Mouse (Mus musculus) midbrain, embryonic 13.5 days (tissue): ENCODE results near the gene Arrdc2. TPM values are rescaled to one million over a fixed set of nuclear protein-coding genes. Genes with fewer than 3 reads are reported as not detected.

Experiments
- ATAC-seq: fragments of 200-750 bp; cut with Nextera tagmentation; 2 replicates; pipeline ENCODE4 v1.8.0; 2017; ENCODE audit warnings: mild to moderate bottlenecking, moderate TSS enrichment, moderate library complexity
- H3K27ac ChIP-seq: fragments of 300-500 bp; sonication (generic); 2 replicates; pipeline ENCODE4 v1.5.1; 2015; ENCODE audit warnings: inconsistent platforms, mild to moderate bottlenecking, moderate library complexity
- H3K27me3 ChIP-seq: fragments of 300-500 bp; sonication (generic); 2 replicates; pipeline ENCODE4 v1.6.1; 2015; ENCODE audit warnings: mild to moderate bottlenecking, inconsistent platforms
- H3K36me3 ChIP-seq: fragments of 300-500 bp; sonication (generic); 2 replicates; pipeline ENCODE4 v1.6.1; 2015; ENCODE audit warnings: mild to moderate bottlenecking, inconsistent platforms
- H3K4me1 ChIP-seq: fragments of 300-500 bp; sonication (generic); replicated peaks from 2 replicates; pipeline ENCODE4 v1.6.1; 2015; ENCODE audit warnings: inconsistent platforms
- H3K4me2 ChIP-seq: fragments of 300-500 bp; sonication (generic); replicated peaks from 2 replicates; pipeline ENCODE4 v1.6.1; 2015; ENCODE audit warnings: moderate library complexity, mild to moderate bottlenecking, inconsistent platforms
- H3K4me3 ChIP-seq: fragments of 300-500 bp; sonication (generic); replicated peaks from 2 replicates; pipeline ENCODE4 v1.5.1; 2015; ENCODE audit warnings: mild to moderate bottlenecking, inconsistent platforms
- H3K9ac ChIP-seq: fragments of 300-500 bp; sonication (generic); replicated peaks from 2 replicates; pipeline ENCODE4 v1.6.1; 2015; ENCODE audit warnings: mild to moderate bottlenecking, inconsistent platforms
- H3K9me3 ChIP-seq: fragments of 300-500 bp; sonication (generic); 2 replicates; pipeline ENCODE4 v1.6.1; 2016; ENCODE audit warnings: mild to moderate bottlenecking, inconsistent platforms
- WGBS: fragments of 180-500 bp; shearing (Covaris S2); methylation state at CpG from one replicate; pipeline ENCODE4 v1.1.7; 2015; 5-methylcytosine and 5-hydroxymethylcytosine counted together
- polyA plus RNA-seq: library from polyadenylated mRNA; unstranded; fragments of >200 nt; fragmentation: Nextera tagmentation; extraction: Ambion mirVana; gene quantifications from 2 replicates; pipeline ENCODE4 v1.2.1, GENCODE M21; 2015

Gene Arrdc2
- polyA plus RNA-seq, 1 experiment from 2014 or later, result 10.5 TPM

DNA sequence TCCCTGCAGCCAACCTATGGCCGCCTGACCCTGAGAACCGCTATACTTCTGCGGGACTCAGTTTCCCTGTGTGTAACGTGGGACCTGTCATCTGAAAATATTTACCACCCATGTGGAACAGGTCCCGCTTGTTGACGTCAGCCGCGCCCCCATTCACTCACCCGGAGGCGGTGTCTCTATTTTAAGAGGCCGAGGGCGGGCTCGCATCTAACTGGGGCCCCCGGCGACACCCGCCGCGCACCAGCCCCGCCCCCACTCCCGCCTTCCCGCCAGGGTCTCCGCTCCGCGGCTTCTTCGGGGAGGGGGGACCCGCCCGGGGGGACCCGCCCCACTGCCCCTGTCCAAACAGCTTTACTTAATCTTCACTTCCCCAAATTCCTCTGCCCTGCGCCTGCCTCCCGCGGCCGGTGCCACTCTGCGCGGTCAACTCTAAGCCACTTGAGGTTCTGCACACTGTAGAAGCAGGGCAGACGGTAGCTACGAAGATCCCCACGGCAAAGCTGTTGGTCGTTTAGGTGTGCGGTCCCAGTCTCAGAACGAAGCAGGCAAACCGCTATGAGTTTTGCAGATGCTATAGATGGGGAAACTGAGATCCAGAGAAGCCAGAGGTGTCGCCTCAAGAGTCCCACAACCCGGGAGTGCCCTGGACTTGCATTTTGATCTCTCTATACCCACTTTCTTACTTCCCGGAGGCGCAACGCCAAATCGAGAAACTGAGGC is 35.6 kb downstream of the Arrdc2 start:
- 2% methylated on average over 42 of the region's 47 CpGs for WGBS

DNA sequence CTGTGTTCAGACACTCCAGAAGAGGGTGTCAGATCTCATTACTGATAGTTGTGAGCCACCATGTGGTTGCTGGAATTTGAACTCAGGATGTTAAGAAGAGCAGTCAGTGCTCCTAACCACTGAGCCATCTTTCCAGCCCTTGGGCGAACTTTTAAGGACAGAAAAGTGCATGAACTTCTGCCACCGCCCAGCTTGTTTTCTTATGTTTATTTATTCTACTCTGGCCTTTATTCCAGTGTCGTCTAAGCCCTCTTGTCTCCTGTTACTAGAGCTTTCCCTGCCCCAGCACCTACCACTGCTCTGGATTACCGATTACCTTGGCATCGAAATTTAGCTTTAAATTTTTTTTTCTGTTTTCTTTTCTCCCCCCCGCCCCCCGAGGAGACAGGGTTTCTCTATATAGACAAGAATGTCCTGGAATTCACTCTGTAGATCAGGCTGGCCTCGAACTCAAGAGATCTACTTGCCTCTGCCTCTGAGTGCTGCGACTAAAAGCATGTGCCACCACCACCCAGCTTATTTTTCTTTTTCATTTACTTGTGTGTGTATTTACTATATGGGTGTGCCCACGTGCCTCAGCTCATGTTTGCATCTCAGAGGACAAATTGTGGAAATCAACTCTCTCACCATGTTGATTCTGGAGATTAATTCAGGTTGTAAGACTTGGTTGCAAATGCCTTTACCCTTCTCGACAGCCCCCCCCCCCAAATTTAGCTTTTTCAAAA is 36.6 kb downstream of the Arrdc2 start:
- Histone ChIP-seq H3K27me3 (peaks cover 83% of the 10 kb centered on the region), H3K27ac (no peak overlapping the region), H3K36me3 (no peaks in the 10 kb centered on the region), H3K4me3 (no peak overlapping the region), H3K4me1 (peaks cover 26% of the 10 kb centered on the region), H3K9ac (no peak overlapping the region), H3K9me3 (no peaks in the 10 kb centered on the region), H3K4me2 (no peak overlapping the region)
- WGBS, result 70% methylated on average over 11 of the region's 11 CpGs
- no peak for ATAC-seq

More for the DNA sequence above, 35.6 kb downstream of the Arrdc2 start:
- Histone ChIP-seq H3K27ac (no peak overlapping the region), H3K4me2 (peak overlapping the region; percentile 73), H3K36me3 (no peaks in the 10 kb centered on the region), H3K4me1 (peaks cover 19% of the 10 kb centered on the region), H3K27me3 (peaks cover 74% of the 10 kb centered on the region), H3K9me3 (no peaks in the 10 kb centered on the region), H3K9ac (peak overlapping the region; percentile 63; the same call in 1 of the 2 replicates), H3K4me3 (peak overlapping the region; percentile 49)
- ATAC-seq, result no peak; the same call in 1 of the 2 replicates

DNA sequence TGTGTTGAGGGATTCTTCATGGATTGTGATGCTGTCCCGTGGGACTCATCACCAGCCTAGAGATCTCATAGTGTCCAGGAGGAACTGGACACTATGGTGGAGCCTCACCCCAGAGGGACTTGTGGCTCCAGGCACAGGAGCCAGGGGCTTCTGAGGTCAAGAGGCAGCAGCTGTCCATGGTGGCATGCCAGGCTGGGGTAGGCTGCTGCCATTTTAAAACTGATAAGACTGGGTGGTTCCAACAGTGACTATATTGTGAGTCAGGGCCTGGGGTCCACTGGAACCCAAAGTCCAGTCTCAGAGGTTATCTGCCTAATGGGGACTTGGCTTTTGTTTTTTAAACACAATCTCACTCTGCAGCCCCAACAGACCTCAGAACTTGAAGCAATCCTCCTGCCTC is 37.7 kb downstream of the Arrdc2 start:
- peaks cover 35% of the 10 kb centered on the region for H3K4me1 ChIP-seq
- WGBS, result 79% methylated on average over 1 of the region's 1 CpGs
- no peak overlapping the region for H3K9ac ChIP-seq
- H3K27ac ChIP-seq, result no peak overlapping the region
- H3K4me3 ChIP-seq, result no peak overlapping the region
- no peaks in the 10 kb centered on the region for H3K9me3 ChIP-seq
- no peaks in the 10 kb centered on the region for H3K36me3 ChIP-seq
- peaks cover 82% of the 10 kb centered on the region for H3K27me3 ChIP-seq
- H3K4me2 ChIP-seq, result no peak overlapping the region
- no peak for ATAC-seq

DNA sequence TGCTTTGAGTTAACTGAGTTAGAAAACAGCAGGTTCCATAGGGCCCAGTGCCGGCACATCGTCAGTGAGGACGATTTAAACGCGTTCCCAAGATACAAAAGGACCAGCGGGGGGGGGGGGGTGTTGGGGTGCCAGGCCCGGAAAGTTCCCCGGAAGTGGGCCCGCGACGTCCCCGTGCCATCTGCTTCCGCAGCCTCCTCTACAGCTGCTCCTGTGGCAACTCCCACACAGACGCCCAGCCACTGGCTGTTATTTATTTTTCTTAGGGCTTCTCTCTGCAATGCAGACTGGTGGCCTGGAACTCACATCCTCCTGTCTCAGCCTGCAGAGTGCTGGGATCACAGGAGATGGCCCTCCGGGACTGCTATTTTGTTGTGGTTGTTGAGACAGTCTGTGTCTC is 38.4 kb downstream of the Arrdc2 start:
- no peaks in the 10 kb centered on the region for H3K9me3 ChIP-seq
- H3K27me3 ChIP-seq, result peaks cover 78% of the 10 kb centered on the region
- 42% methylated on average over 15 of the region's 15 CpGs for WGBS
- no peak overlapping the region for H3K4me2 ChIP-seq
- H3K4me3 ChIP-seq, result no peak overlapping the region
- no peak overlapping the region for H3K9ac ChIP-seq
- peaks cover 41% of the 10 kb centered on the region for H3K4me1 ChIP-seq
- H3K36me3 ChIP-seq, result no peaks in the 10 kb centered on the region
- no peak overlapping the region for H3K27ac ChIP-seq
- ATAC-seq, result no peak

DNA sequence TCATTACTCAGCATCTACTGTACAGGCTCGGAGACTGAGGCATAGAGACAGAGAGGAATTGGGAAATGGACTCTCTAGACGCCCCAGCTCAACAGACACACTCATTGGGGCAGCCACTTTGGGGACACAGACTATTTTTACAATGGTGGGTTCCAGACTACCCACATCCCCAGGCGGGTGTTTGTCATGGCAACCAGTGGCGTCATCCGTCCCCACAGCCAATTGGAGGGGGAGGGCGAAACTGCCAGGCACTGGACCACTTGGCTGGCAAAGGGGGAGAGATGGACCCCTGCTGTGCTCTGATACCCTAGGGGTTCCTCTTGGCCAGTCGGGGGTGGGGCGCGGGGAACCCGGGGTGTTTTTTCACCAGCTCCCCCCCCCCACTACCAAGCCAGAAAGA is 38.9 kb downstream of the Arrdc2 start:
- no peak for ATAC-seq
- H3K27me3 ChIP-seq, result peaks cover 78% of the 10 kb centered on the region
- 53% methylated on average over 10 of the region's 10 CpGs for WGBS
- no peak overlapping the region for H3K9ac ChIP-seq
- H3K4me3 ChIP-seq, result no peak overlapping the region
- H3K36me3 ChIP-seq, result no peaks in the 10 kb centered on the region
- no peak overlapping the region for H3K27ac ChIP-seq
- H3K4me2 ChIP-seq, result no peak overlapping the region
- H3K4me1 ChIP-seq, result peaks cover 43% of the 10 kb centered on the region
- H3K9me3 ChIP-seq, result no peaks in the 10 kb centered on the region

DNA sequence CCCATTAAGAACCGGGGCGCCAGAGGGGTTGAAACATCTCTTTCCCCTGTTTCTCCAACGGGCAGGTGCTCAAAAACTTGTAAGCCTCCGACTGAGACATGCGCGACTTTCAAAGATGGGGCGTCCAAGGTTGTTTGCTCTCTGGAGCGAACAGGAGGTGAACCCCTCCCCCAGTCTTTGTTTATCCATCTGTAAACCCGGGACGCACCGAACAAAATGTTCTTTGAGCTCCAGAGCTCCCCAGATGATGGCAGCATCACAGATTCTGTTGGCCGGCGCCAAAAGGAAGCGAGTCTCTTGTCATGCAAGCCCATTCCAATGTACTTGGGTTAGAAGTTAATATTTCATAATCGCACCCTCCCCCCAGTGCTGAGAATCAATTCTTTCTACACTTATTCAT is 41.2 kb downstream of the Arrdc2 start:
- Histone ChIP-seq H3K4me3 (peak overlapping the region; percentile 56), H3K27me3 (peaks cover 63% of the 10 kb centered on the region), H3K27ac (no peak overlapping the region), H3K4me1 (peaks cover 36% of the 10 kb centered on the region), H3K9ac (no peak overlapping the region), H3K36me3 (no peaks in the 10 kb centered on the region), H3K4me2 (peak overlapping the region; percentile 80), H3K9me3 (no peaks in the 10 kb centered on the region)
- no peak for ATAC-seq
- 13% methylated on average over 15 of the region's 15 CpGs for WGBS

DNA sequence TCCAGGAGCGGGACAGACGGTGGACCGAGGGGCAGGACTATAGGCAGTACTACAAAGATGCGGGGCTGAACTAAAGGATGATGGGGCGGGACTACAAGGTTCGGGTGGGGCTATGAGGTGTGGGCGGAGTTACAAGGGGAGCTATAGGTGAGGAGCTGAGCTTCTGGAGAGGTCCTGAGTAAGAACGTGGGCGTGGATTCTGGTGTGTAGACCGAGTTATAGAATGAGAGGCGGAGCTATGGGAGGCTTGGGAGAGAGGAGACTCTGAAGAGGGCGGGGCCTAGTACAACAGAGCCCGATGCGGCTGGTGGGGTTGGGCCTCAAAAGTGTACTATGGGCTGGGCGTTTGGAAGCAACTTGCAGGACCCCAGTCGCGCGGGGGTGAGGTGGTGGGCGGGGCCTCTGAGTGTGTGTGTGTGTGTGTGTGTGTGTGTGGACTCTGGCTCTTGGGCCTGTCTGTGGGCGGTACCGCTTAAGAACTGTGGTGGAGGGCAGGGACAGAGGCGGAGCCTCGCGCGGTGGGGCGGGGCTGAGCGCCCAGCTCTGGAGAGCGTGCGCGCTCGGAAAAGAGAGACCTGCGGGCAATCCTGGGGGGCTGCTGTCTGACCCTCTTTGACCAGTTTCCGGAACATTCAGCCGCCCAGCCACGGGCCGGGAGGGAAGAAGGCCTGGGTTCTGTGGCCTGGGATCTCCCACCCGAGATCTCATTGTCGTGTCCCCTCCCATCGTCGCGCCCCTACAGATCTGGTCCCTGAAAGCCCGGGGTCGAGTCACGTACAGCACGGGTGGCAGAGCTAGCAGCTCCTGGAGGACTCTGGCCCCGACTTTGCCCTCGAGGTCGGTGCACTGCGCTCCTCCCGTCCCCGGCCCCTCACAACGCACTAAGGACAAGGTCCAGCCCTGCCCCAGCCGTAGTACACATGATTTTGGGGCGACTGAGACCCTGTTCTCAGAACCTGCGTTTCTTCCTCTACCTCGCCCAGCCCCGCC is 42.1 kb downstream of the Arrdc2 start:
- no peaks in the 10 kb centered on the region for H3K36me3 ChIP-seq
- peaks cover 44% of the 10 kb centered on the region for H3K4me1 ChIP-seq
- H3K9me3 ChIP-seq, result no peaks in the 10 kb centered on the region
- peak; percentile 80 for ATAC-seq
- H3K4me3 ChIP-seq, result peak overlapping the region; percentile 56
- H3K9ac ChIP-seq, result peak overlapping the region; percentile 76
- H3K27ac ChIP-seq, result peak overlapping the region; percentile 39; the same call in 1 of the 2 replicates
- H3K4me2 ChIP-seq, result peak overlapping the region; percentile 80
- under 1% methylated on average over 57 of the region's 57 CpGs for WGBS
- H3K27me3 ChIP-seq, result peaks cover 54% of the 10 kb centered on the region

DNA sequence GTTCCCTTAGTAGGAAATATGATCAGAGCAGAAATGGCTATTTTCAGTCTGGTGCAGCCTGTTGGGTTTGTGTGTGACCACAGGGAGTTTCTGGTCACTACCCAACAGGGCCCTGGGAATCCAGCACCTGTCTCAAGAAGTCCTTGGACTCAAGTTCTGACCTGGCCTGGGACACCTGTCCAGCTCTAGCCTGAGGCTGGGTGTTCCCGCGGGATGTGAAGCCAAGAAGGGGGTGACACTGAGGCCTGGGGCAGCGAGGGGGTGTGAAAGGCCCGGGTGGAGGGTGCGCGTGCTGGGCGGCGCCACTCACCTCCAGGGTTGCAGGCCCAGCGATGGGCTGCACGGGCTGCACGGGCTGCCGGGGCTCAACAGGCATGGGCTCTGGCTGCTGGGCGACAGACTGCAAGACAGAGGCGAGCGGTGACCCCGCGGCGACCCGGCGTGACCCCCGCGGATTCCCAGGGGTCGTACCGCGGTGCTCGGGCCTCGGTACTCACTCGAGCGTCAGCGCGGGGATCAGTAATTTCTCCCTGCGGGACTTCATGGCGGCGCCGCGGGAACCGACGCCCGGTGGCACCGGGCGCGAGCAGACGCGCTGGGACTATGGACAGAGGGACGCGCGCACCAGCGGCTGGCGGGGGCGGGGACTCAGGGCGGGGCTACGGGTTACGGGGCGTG is 43.0 kb downstream of the Arrdc2 start:
- H3K4me3 ChIP-seq, result peak overlapping the region; percentile 56
- ATAC-seq, result peak; percentile 7; the same call in 1 of the 2 replicates
- H3K4me1 ChIP-seq, result peaks cover 49% of the 10 kb centered on the region
- 3% methylated on average over 49 of the region's 54 CpGs for WGBS
- peak overlapping the region; percentile 80 for H3K4me2 ChIP-seq
- peak overlapping the region; percentile 39 for H3K27ac ChIP-seq
- H3K9ac ChIP-seq, result peak overlapping the region; percentile 76
- H3K27me3 ChIP-seq, result peaks cover 51% of the 10 kb centered on the region
- no peaks in the 10 kb centered on the region for H3K36me3 ChIP-seq
- no peaks in the 10 kb centered on the region for H3K9me3 ChIP-seq

DNA sequence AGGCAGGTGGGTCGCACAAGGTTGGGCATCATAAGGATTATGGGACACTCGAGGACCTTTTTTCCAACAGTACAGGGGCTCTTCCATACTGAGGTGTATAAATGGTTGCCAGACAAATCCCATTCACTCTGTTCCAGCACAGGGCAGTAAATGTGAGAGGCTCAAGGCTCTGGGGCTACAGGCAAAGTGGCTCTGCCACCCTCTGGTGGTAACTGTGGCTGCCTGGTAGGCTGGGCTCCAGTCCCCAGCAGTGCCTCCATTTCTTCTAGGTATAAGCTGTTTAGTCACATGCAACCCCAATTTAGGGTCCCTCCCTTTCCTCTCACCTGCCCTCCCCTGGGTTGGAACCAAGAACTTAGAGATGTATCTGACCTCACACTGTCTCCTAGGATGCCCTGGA is 44.1 kb downstream of the Arrdc2 start:
- no peaks in the 10 kb centered on the region for H3K36me3 ChIP-seq
- no peak overlapping the region for H3K9ac ChIP-seq
- no peak overlapping the region for H3K27ac ChIP-seq
- H3K4me1 ChIP-seq, result peaks cover 56% of the 10 kb centered on the region
- 0 out of 2 replicates have a peak overlapping the region, but pooled peaks have one; percentile 80 for H3K4me2 ChIP-seq
- H3K4me3 ChIP-seq, result no peak overlapping the region
- H3K9me3 ChIP-seq, result no peaks in the 10 kb centered on the region
- ATAC-seq, result no peak
- WGBS, result 94% methylated on average over 2 of the region's 2 CpGs
- H3K27me3 ChIP-seq, result peaks cover 44% of the 10 kb centered on the region

DNA sequence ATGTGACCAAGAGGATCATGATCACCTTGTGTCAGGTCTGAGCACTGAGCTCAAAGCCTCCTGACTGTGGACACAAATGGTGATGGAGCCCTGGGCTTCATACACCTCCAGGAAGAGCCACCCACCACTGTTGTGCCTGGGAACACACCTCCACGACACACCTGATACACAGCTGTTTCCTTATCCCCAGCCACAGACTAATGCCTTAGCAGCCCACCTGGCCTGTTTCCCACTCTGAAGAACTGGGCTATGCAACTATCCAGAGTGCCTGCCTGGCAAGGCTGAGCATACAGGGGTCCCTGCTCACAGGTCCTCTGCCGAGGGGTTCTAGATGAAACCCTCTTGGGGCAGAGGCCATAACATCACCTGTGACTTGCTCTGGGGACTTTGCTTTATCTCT is 45.3 kb downstream of the Arrdc2 start:
- Histone ChIP-seq H3K27ac (no peak overlapping the region), H3K4me1 (peaks cover 57% of the 10 kb centered on the region), H3K4me2 (no peak overlapping the region), H3K9me3 (no peaks in the 10 kb centered on the region), H3K36me3 (peaks cover 3% of the 10 kb centered on the region; the same call in 1 of the 2 replicates), H3K4me3 (no peak overlapping the region), H3K9ac (no peak overlapping the region), H3K27me3 (peaks cover 39% of the 10 kb centered on the region)
- WGBS, result 94% methylated on average over 2 of the region's 2 CpGs
- ATAC-seq, result no peak

DNA sequence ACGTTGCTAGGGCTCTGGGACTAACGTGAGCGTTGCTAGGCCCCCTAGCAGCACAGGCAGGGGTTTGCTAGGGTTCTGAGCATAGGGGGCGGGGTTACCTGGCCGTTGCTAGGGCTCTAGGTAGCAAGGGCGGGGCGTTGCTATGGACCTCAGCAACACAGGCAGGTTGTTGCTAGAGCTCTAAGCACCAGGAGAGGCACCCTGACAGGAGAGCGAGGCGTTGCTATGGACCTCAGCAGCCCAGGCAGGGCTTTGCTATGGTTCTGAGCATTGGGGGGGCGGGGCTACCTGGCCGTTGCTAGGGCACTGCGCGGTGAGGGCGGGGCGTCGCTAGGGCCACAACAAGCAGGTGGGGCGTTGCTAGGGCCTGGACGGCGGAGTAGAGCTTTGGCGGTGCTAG is 46.8 kb downstream of the Arrdc2 start:
- under 1% methylated on average over 20 of the region's 20 CpGs for WGBS
- H3K9me3 ChIP-seq, result no peaks in the 10 kb centered on the region
- peak; percentile 65 for ATAC-seq

More for the DNA sequence above, 46.8 kb downstream of the Arrdc2 start:
- H3K4me2 ChIP-seq, result peak overlapping the region; percentile 77
- peaks cover 30% of the 10 kb centered on the region for H3K27me3 ChIP-seq
- peaks cover 17% of the 10 kb centered on the region for H3K36me3 ChIP-seq
- peaks cover 52% of the 10 kb centered on the region for H3K4me1 ChIP-seq
- H3K27ac ChIP-seq, result peak overlapping the region; percentile 92
- peak overlapping the region; percentile 57 for H3K4me3 ChIP-seq
- peak overlapping the region; percentile 77 for H3K9ac ChIP-seq
